Mouse (Mus musculus) heart, embryonic 13.5 days (tissue): ENCODE measurements around the gene Cox20. TPM values are rescaled to one million over a fixed set of nuclear protein-coding genes. Genes with fewer than 3 reads are reported as not detected.
A peak's percentile ranks its signal among the peaks of the same experiment; 100 is the strongest.

Source experiments
- ATAC-seq: fragments of 200-750 bp; cut with Nextera tagmentation; 2 replicates; pipeline ENCODE4 v1.8.0; 2017; ENCODE audit warnings: moderate TSS enrichment; ENCODE audit not compliant: insufficient number of reproducible peaks, low FRiP score, low TSS enrichment; ENCODE audit errors: extremely low read depth
- H3K27ac ChIP-seq: fragments of 300-500 bp; sonication (generic); replicated peaks from 2 replicates; pipeline ENCODE4 v1.5.1; 2015; ENCODE audit warnings: moderate library complexity, mild to moderate bottlenecking, inconsistent platforms
- H3K27me3 ChIP-seq: fragments of 300-500 bp; sonication (generic); replicated peaks from 2 replicates; pipeline ENCODE4 v1.6.1; 2015; ENCODE audit warnings: mild to moderate bottlenecking, inconsistent platforms
- H3K36me3 ChIP-seq: fragments of 300-500 bp; sonication (generic); 2 replicates; pipeline ENCODE4 v1.6.1; 2015; ENCODE audit warnings: mild to moderate bottlenecking, inconsistent platforms
- H3K4me1 ChIP-seq: fragments of 300-500 bp; sonication (generic); 2 replicates; pipeline ENCODE4 v1.6.1; 2015; ENCODE audit warnings: inconsistent platforms
- H3K4me2 ChIP-seq: fragments of 300-500 bp; sonication (generic); 2 replicates; pipeline ENCODE4 v1.6.1; 2015; ENCODE audit warnings: inconsistent platforms, mild to moderate bottlenecking, moderate library complexity
- H3K4me3 ChIP-seq: fragments of 300-500 bp; sonication (generic); 2 replicates; pipeline ENCODE4 v1.5.1; 2015; ENCODE audit warnings: moderate library complexity, mild to moderate bottlenecking, inconsistent platforms
- H3K9ac ChIP-seq: fragments of 300-500 bp; sonication (generic); 2 replicates; pipeline ENCODE4 v1.6.1; 2015; ENCODE audit warnings: inconsistent platforms, mild to moderate bottlenecking, moderate library complexity
- H3K9me3 ChIP-seq: fragments of 300-500 bp; sonication (generic); 2 replicates; pipeline ENCODE4 v1.6.1; 2016; ENCODE audit warnings: inconsistent platforms
- WGBS: fragments of 180-500 bp; shearing (Covaris S2); methylation state at CpG from one replicate; pipeline ENCODE4 v1.1.7; 2015; ENCODE audit warnings: mixed read lengths; 5-methylcytosine and 5-hydroxymethylcytosine counted together
- polyA plus RNA-seq: library from polyadenylated mRNA; unstranded; fragments of >200 nt; fragmentation: Nextera tagmentation; extraction: Ambion mirVana; gene quantifications from 2 replicates; pipeline ENCODE4 v1.2.1, GENCODE M21; 2015

Cox20 gene
- polyA plus RNA-seq, 1 experiment from 2014 or later = 197 TPM

DNA sequence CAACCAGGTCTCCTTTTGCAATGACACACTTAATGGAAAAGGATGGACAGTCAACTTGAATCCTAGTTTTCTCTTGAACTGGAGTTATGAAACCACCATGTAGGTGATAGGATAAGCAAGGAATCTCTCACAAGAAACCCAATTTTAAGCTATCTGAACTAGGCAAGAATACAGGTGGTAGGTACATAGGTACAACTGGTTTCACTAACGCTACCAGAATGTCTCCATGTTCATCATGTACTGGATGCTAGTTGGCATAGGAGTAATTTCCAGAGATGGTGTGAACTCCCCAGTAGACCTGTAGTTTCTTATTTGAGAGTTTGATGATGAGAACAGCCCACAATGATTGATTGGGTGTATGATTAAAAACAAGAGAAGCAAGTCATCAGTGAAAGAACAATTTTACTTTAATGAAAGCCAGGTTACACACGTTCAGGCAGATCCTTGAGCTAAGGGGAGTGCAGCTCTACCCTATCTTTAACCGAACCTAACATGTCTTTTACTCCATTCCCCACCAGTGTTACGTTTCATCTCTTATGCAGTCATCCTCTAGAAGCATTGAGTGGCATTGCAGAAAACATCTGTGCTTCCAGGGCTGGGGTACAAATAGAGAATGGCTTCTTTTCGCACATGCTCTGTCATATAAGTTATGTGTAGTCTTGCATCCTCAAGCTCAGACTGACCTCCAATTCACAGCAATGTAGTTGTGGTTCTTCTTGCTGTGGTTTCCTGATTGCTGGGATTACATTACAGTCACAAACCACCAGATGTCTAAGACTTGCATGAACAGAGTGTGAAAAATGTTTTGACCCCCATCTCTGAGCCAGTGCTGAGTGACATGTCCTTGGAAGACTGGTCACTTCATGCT, 2.0 kb downstream of the Cox20 start:
- Histone ChIP-seq H3K4me3 (peak overlapping the region; percentile 77), H3K4me2 (peak overlapping the region; percentile 88), H3K9ac (peak overlapping the region; percentile 96), H3K9me3 (no peaks in the 10 kb centered on the region), H3K27me3 (no peaks in the 10 kb centered on the region), H3K4me1 (peaks cover 45% of the 10 kb centered on the region), H3K27ac (peak overlapping the region; percentile 100), H3K36me3 (peaks cover 55% of the 10 kb centered on the region)
- 38% methylated on average over 5 of the region's 5 CpGs for WGBS
- no peak for ATAC-seq

DNA sequence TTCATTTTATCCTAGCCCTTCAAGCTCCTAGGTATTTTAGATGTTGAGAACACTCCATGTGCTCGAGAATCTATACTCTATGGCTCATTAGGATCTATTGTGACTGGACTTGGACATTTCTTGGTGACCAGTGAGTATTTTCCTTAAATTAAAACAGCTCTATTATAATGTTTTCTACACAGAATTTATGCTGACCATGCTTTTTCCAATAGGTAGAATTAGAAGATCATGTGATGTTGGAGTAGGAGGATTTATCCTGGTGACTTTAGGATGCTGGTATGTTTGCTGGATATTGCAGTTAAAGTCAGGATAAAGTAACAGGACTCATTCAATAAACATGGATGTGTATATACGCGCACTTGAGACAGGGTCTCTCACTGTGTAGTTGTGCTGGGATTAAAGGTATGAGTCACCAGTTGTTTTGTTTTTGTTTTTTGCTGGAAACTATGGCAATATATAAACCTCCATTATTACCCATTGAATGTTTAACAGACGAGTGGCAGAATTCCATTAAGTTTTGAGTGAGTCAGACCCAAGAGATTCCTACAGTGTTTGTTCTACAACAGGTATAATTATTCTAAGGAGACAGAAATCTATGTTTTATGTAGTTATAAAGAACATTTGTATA, 2.9 kb downstream of the Cox20 start:
- peak overlapping the region; percentile 100 for H3K27ac ChIP-seq
- peak overlapping the region; percentile 96 for H3K9ac ChIP-seq
- H3K27me3 ChIP-seq = no peaks in the 10 kb centered on the region
- H3K4me1 ChIP-seq = peaks cover 39% of the 10 kb centered on the region
- H3K36me3 ChIP-seq = peaks cover 62% of the 10 kb centered on the region
- no peaks in the 10 kb centered on the region for H3K9me3 ChIP-seq
- no peak overlapping the region for H3K4me3 ChIP-seq
- ATAC-seq = no peak
- 69% methylated on average over 4 of the region's 4 CpGs for whole genome bisulfite sequencing
- H3K4me2 ChIP-seq = peak overlapping the region; percentile 88

- H3K9me3 ChIP-seq = no peaks in the 10 kb centered on the region
- H3K27me3 ChIP-seq = no peaks in the 10 kb centered on the region
- no peak overlapping the region for H3K4me3 ChIP-seq
- H3K36me3 ChIP-seq = peaks cover 76% of the 10 kb centered on the region
- peaks cover 33% of the 10 kb centered on the region for H3K4me1 ChIP-seq
- ATAC-seq = no peak
- 81% methylated on average over 1 of the region's 1 CpGs for WGBS
- H3K9ac ChIP-seq = no peak overlapping the region
- no peak overlapping the region for H3K4me2 ChIP-seq
- 0 out of 2 replicates have a peak overlapping the region, but pooled peaks have one; percentile 39 for H3K27ac ChIP-seq
Observed at GRCm38 (mm10) chr1:178323235-178323634, 4.3 kb downstream of the Cox20 start.

- ATAC-seq = no peak
- H3K9ac ChIP-seq = no peak overlapping the region
- no peaks in the 10 kb centered on the region for H3K27me3 ChIP-seq
- H3K27ac ChIP-seq = no peak overlapping the region
- H3K4me1 ChIP-seq = peaks cover 36% of the 10 kb centered on the region
- no peaks in the 10 kb centered on the region for H3K9me3 ChIP-seq
- 92% methylated on average over 1 of the region's 1 CpGs for WGBS
- no peak overlapping the region for H3K4me2 ChIP-seq
- peaks cover 86% of the 10 kb centered on the region for H3K36me3 ChIP-seq
- no peak overlapping the region for H3K4me3 ChIP-seq
Observed at GRCm38 (mm10) chr1:178324568-178324967, 5.6 kb downstream of the Cox20 start.

DNA sequence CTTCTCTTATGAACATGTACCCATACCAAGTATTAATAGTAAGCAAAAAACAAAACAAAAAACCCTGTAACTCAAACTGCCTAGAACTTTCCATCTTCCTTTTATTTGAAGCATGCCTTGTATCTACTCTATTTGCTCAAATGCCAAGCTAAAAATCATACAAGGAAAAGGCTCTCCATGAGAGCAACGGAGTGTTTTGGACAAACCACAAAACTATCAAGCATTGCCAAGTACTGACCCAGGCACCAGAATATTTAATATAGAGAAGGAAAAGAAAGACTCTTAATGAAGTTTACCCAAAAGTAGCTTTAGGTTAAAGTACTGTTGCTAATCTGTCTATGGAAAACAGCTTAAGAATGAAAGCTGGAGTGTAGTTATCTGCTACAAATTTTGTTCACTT, 7.4 kb downstream of the Cox20 start:
- peaks cover 30% of the 10 kb centered on the region for H3K4me1 ChIP-seq
- no peak overlapping the region for H3K9ac ChIP-seq
- H3K36me3 ChIP-seq = peaks cover 91% of the 10 kb centered on the region
- H3K4me3 ChIP-seq = no peak overlapping the region
- H3K9me3 ChIP-seq = no peaks in the 10 kb centered on the region
- no peaks in the 10 kb centered on the region for H3K27me3 ChIP-seq
- WGBS = 88% methylated on average over 1 of the region's 1 CpGs
- H3K4me2 ChIP-seq = no peak overlapping the region
- no peak for ATAC-seq
- H3K27ac ChIP-seq = no peak overlapping the region

DNA sequence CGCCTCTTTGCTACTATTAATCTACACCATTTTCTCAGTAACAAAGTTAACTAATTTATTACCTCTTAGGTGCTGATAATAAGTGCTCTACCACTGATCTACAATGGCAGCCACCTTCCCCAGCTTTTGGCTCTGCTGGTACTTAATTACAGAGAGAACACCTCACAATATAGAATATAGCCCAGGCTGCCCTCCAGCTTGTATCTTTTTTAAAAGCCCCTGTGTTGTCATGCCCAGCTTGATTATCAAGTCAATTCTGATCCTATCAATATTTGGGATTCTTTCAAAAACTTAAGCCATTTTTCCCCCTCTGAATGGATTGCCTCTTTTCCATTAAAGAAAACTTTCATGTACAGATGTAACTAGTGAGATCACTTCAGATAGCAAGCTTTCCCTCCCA, 8.0 kb downstream of the Cox20 start:
- no peak for ATAC-seq
- 89% methylated on average over 1 of the region's 1 CpGs for WGBS

GRCm38 (mm10) chr1:178329017-178329416, 10.1 kb downstream of the Cox20 start:
- H3K4me3 ChIP-seq = no peak overlapping the region
- no peaks in the 10 kb centered on the region for H3K9me3 ChIP-seq
- ATAC-seq = no peak
- no peak overlapping the region for H3K4me2 ChIP-seq
- H3K36me3 ChIP-seq = peaks cover 92% of the 10 kb centered on the region
- H3K27me3 ChIP-seq = no peaks in the 10 kb centered on the region
- peaks cover 33% of the 10 kb centered on the region for H3K4me1 ChIP-seq
- H3K9ac ChIP-seq = no peak overlapping the region
- WGBS = 78% methylated on average over 5 of the region's 5 CpGs
- H3K27ac ChIP-seq = no peak overlapping the region

More for the DNA sequence above, 8.0 kb downstream of the Cox20 start:
- Histone ChIP-seq H3K4me2 (no peak overlapping the region), H3K4me3 (no peak overlapping the region), H3K27me3 (no peaks in the 10 kb centered on the region), H3K9ac (no peak overlapping the region), H3K9me3 (no peaks in the 10 kb centered on the region), H3K36me3 (peaks cover 91% of the 10 kb centered on the region), H3K4me1 (peaks cover 27% of the 10 kb centered on the region), H3K27ac (no peak overlapping the region)

GRCm38 (mm10) chr1:178329946-178330345, 11.0 kb downstream of the Cox20 start:
- H3K36me3 ChIP-seq = peaks cover 93% of the 10 kb centered on the region
- ATAC-seq = no peak
- WGBS = 75% methylated on average over 6 of the region's 6 CpGs
- H3K4me1 ChIP-seq = peaks cover 40% of the 10 kb centered on the region
- H3K4me2 ChIP-seq = no peak overlapping the region
- H3K9me3 ChIP-seq = no peaks in the 10 kb centered on the region
- H3K27me3 ChIP-seq = no peaks in the 10 kb centered on the region
- H3K27ac ChIP-seq = no peak overlapping the region
- no peak overlapping the region for H3K9ac ChIP-seq
- no peak overlapping the region for H3K4me3 ChIP-seq

- no peak for ATAC-seq
- H3K4me2 ChIP-seq = peak overlapping the region; percentile 92
- H3K27me3 ChIP-seq = no peaks in the 10 kb centered on the region
- H3K9ac ChIP-seq = peak overlapping the region; percentile 100
- H3K9me3 ChIP-seq = no peaks in the 10 kb centered on the region
- peaks cover 50% of the 10 kb centered on the region for H3K4me1 ChIP-seq
- WGBS = under 1% methylated on average over 16 of the region's 16 CpGs
- H3K4me3 ChIP-seq = peak overlapping the region; percentile 100
- H3K27ac ChIP-seq = peak overlapping the region; percentile 100
- peaks cover 45% of the 10 kb centered on the region for H3K36me3 ChIP-seq
Observed at GRCm38 (mm10) chr1:178335860-178336261, 16.9 kb downstream of the Cox20 start.

- 1% methylated on average over 49 of the region's 53 CpGs for WGBS
- peak overlapping the region; percentile 100 for H3K27ac ChIP-seq
- H3K4me1 ChIP-seq = peaks cover 46% of the 10 kb centered on the region
- H3K36me3 ChIP-seq = peaks cover 40% of the 10 kb centered on the region
- H3K4me3 ChIP-seq = peak overlapping the region; percentile 100
- H3K9me3 ChIP-seq = no peaks in the 10 kb centered on the region
- ATAC-seq = peak; percentile 88
- H3K27me3 ChIP-seq = no peaks in the 10 kb centered on the region
- peak overlapping the region; percentile 92 for H3K4me2 ChIP-seq
- peak overlapping the region; percentile 100 for H3K9ac ChIP-seq
Observed at GRCm38 (mm10) chr1:178336289-178336775, 17.4 kb downstream of the Cox20 start.

- peak overlapping the region; percentile 92 for H3K4me2 ChIP-seq
- peak; percentile 44 for ATAC-seq
- WGBS = 1% methylated on average over 86 of the region's 89 CpGs
- no peaks in the 10 kb centered on the region for H3K9me3 ChIP-seq
- H3K27me3 ChIP-seq = no peaks in the 10 kb centered on the region
- peak overlapping the region; percentile 100 for H3K9ac ChIP-seq
- H3K27ac ChIP-seq = peak overlapping the region; percentile 100
- peak overlapping the region; percentile 100 for H3K4me3 ChIP-seq
- H3K36me3 ChIP-seq = peaks cover 34% of the 10 kb centered on the region
- H3K4me1 ChIP-seq = peaks cover 43% of the 10 kb centered on the region
Observed at GRCm38 (mm10) chr1:178336777-178337481, 18.0 kb downstream of the Cox20 start.
